Mouse (Mus musculus) 3134 (cell line): ENCODE measurements at regions not wholly inside any gene's neighbourhood (a gene's known extent, or its start where the extent isn't known, plus 50 kb on each side); places are given as distances from the start of the nearest gene placed in this dataset.

ENCODE experiments used
- DNase-seq: peaks from one replicate; pipeline ENCODE4 v3.0.0-alpha.2; 2011; ENCODE audit warnings: low spot score; ENCODE audit not compliant: insufficient read length; ENCODE audit errors: extremely low read depth

GRCm38 (mm10) chr10:125787441-125788060 lies 178.4 kb upstream of the Lrig3 start:
- DNase-seq, result no peak

- DNase-seq, result no peak
Measured at GRCm38 (mm10) chr10:125788262-125788661, 177.7 kb upstream of the Lrig3 start.

GRCm38 (mm10) chr10:125790924-125791323 lies 175.0 kb upstream of the Lrig3 start:
- DNase-seq, result no peak

GRCm38 (mm10) chr10:125794504-125794903 lies 171.5 kb upstream of the Lrig3 start:
- DNase-seq, result no peak

DNA sequence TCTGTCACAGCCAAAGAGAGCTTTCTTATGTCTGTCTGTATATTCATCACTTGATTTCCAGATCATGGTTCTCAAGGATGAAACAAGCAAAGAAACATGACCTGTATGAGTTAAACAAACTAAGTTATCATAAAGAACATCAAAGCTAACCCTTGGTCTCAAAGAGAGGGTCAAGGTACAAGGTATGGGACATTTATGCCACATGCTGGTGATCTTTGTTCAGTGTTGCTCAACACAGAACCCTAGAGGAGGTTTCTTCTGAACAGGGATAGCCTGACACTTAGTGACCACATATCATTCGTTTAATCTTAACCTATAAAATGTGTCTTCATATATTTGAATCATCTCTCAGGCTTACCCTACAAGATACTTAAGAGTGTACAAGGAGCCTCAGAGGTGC lies 170.6 kb upstream of the Lrig3 start:
- DNase-seq, result no peak

- no peak for DNase-seq
Measured at GRCm38 (mm10) chr10:125798678-125799077, 167.3 kb upstream of the Lrig3 start.

DNA sequence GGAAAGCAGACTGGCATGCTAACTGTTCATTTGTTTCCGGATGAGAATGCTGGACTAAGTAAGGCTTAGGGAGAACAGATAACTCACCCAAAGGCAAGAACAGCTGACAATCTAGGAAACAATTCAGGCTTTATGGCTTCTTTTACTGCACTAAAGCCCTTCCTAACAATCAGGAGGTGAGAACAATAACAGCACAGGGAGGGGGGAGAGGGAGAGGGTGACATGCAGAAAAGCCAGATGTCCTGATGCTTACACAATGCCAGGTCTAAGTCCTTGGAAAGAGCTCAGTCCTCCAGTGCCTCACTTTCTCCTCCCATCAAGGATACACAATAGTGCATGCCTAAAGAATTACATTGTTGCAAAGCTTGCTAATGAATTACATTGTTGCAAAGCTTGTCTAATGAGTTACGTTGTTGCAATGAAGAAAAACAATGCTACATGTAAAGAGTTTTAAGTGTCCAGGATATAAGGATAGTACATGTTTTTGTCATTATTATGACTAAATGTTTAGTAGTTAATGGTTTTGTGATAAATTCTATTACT lies 165.3 kb upstream of the Lrig3 start:
- DNase-seq, result no peak

- DNase-seq, result no peak
Measured at GRCm38 (mm10) chr10:125801450-125801849, 164.5 kb upstream of the Lrig3 start.

DNA sequence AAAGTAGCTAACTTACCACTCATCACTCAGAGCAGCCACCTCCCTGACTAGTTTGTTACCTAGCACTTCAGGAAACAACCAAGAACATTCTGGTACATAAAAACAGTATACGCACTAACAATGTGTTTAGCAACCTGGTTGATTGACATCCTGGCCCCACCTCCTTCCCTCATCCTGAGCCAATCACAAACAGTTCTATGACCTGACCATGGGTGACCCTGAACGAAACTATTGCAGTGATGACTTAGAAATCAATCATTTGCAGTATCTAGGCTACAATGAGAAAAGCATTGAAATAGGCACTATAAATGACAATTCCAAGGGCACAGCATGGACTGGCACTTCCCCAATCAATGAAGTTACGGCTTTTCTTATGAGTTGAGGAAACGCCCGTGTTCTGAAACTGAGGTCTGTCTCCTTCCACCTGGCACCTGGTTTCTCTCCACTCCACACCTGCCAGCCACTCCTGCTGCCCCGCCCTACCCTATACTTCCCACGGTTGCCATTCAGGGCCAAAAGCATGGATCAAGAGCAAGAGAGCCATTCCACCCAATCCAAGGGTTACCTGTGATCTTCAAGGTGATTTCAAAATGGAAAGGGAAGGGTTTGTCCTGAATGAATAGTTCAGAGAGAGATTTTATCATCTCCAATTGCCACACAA lies 162.9 kb upstream of the Lrig3 start:
- no peak for DNase-seq

DNA sequence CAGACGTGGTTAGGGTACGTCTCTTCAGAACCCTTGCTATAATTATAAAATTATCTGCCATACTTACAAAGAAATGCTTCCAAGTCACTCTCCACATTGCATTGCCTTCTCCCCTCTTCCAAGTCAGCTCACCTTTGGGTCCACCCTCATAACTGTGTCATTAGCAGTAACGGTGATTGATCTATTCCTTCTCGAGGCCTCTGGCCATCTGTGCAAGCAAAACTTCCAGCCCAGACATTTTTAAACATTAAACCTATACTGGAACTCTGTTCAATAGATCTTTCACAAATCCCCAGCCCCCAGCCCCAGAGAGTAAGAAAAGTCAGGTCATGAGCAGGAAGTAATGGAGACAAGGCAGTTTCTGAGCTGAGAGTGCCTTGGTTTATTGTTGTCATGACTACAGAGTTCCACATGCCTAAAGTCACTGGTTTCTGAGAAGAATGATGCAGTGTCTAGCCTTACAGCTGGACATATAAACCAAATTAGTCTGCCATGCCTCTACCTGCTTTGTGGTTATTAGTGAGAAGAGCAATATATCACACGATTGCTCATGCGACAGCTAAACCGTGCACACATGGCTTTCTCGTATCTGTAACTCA lies 156.1 kb upstream of the Lrig3 start:
- no peak for DNase-seq

DNA sequence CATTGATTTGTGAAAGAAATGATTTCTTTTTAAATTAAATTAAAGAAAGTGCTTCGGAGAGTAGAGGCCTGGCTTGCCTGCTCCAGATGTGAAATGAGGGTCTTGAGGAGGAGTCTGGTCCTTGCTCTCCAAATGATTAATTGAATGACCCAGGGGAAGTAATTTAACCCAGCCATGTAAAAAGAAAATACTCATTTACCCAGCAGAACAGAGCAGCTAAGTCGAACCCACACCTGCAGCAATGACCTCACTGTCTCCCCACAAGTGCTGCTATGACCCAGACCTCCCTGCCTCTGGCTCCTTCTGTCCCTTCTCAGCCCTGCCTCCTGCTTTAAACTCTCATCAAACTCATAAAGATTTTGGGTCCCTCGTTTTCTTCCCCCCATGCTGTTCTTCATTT lies 155.4 kb upstream of the Lrig3 start:
- DNase-seq, result no peak

DNA sequence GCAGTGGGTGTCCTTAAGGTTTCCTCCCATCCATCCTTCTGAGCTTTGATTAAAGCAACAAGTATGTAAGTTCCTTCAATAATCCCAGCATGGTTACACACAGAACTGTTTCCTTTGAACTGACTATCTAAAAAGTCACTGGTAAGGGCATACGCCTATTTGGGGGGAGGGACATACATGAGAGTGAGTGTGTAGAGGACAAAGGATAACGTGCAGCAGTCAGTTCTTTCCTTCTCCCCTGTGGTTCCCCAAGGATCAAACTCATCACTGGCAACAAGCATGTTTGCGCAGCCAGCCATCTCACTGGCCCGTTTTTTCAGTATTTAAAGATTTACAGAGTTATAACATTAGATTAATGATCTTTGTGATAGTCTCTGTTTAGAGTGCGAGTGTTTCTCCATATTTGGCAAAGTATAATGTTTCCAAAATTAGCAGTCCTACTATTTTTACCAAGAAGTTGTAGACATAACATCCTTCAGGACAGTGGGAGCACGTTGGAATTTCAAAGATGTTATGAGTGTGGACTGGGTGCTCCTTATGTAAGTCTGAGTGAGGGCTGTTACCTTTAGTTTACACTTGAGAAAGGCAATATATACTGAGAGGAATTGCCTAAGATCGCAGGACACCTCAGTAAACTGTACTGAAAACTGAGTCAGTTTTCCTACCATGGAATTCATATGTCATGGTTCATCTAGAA lies 151.6 kb upstream of the Lrig3 start:
- no peak for DNase-seq

- no peak for DNase-seq
Measured at GRCm38 (mm10) chr10:125832134-125832533, 133.8 kb upstream of the Lrig3 start.

GRCm38 (mm10) chr10:125832764-125833163 lies 133.2 kb upstream of the Lrig3 start:
- no peak for DNase-seq

DNA sequence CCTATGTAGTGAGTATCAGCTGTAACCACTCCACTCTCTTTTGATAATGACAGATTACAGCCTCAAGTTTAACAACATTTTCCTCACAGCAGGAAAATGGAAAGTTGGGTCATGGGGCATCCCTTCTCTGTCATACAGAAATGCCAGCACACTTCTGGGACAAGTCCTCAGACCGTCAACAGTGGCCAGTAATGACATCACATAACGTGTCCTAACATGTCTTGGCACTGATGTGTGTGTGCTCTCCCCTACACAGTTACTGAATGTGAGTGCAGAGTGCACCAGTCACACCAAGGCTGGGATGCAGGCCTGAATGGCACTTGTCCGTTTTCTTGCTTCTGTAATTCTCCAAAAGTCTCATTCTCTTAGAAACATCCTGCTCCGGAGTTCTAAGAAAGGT lies 132.0 kb upstream of the Lrig3 start:
- no peak for DNase-seq

DNA sequence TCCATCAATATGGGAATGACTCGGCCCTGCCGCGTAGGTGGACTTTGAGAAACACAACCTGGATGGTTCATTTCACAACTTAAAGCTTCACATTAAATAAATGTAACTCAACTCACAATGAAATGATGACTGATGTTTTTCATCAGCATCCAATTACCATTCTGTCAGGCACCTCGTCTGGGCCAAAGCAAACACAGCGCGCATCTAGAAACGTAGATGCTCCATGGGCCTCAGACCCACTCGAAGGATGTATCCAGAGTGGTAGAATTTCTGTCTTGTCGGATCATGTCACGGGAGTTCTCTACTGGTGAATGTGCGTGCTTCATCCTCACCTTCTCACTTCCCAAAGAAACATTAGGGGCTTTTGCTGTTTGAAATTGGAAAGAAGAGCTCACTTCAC lies 127.0 kb upstream of the Lrig3 start:
- DNase-seq, result no peak

DNA sequence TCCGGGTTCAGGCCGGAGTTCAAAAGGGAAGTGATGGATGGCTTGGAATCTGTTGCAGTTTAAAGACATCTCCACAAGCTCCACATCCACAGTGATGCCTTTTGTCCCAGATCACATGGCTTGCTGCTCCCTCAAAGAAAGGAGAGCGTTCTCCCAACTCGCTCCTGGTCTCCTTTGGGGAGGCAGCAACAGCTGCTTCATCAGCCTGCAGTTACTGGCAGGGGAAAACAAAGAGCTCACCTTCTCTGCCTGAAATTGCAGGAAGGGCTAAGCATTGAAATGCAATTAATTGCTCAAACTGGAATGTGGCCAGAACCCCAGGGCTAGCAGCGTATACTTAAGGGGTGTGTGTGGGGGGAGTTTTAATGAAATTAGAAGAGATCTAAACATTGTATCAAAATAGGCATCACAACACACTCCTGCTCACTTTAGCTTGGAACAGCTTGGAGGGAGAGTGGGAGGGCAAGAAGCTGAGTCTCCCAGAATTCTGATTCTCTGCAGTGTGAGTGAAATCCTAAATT lies 126.3 kb upstream of the Lrig3 start:
- no peak for DNase-seq

DNA sequence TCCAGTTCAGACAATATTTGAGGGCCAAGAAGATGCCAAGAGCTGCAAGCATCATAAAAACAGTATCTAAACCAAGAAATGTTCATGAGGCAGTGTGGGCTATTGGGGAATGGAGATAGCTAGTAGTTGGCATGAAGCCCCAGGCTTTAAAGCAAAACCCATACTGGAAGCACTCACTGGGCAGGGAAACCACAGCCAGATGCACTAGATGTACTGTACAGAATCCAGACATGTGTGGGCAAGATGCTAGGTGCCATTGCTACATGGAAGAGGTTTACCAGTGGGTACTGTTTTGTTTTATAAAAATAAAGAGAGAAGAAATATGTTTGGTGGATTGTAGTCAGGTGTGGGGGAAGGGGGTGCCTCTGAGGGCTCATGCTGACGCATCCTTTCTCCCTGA lies 125.6 kb upstream of the Lrig3 start:
- DNase-seq, result no peak

- DNase-seq, result no peak
Measured at GRCm38 (mm10) chr10:125844336-125844865, 121.6 kb upstream of the Lrig3 start.

- DNase-seq, result no peak
Measured at GRCm38 (mm10) chr10:125845014-125845514, 120.9 kb upstream of the Lrig3 start.

- no peak for DNase-seq
Measured at GRCm38 (mm10) chr10:125850370-125850769, 115.6 kb upstream of the Lrig3 start.
